Mouse (Mus musculus): ENCODE data around the gene Relb. TPM values are rescaled to one million over a fixed set of nuclear protein-coding genes. Genes with fewer than 3 reads are reported as not detected.

Relb gene
- polyA plus RNA-seq, 1 experiment, result 75.6 TPM

GRCm38 (mm10) chr7:19663940-19664339, 34.7 kb upstream of the Relb start:
- H3K27ac ChIP-seq (ENCODE audit: control insufficient read depth, insufficient read depth, low read length), result no peak overlapping the region
- 21% methylated on average over 8 of the region's 8 CpGs for WGBS
- H3K4me3 ChIP-seq (ENCODE audit: control insufficient read depth, insufficient read depth, low read length), result peak overlapping the region; percentile 80
- no peaks in the 10 kb centered on the region for H3K36me3 ChIP-seq (ENCODE audit: control insufficient read depth, insufficient read depth, low read length)
- peaks cover 15% of the 10 kb centered on the region for H3K4me1 ChIP-seq (replicated peaks; ENCODE audit: control insufficient read depth, insufficient read depth, low read length)
- no peaks in the 10 kb centered on the region for H3K27me3 ChIP-seq (ENCODE audit: control insufficient read depth, insufficient read depth, low read length)
- TF ChIP-seq POLR2A (IDR thresholded peaks at IDR 0.05; ENCODE audit: control insufficient read depth, extremely low read depth, insufficient read depth, low read length, poor library complexity), result no peak
- TF ChIP-seq CTCF (IDR thresholded peaks at IDR 0.05; ENCODE audit: borderline replicate concordance, control insufficient read depth, extremely low read depth, insufficient read depth, low read length, poor library complexity), result no peak
- DNase-seq, result peak; percentile 11

- Histone ChIP-seq H3K27ac (ENCODE audit: control insufficient read depth, insufficient read depth, low read length) (no peak overlapping the region), H3K4me3 (ENCODE audit: control insufficient read depth, insufficient read depth, low read length) (no peak overlapping the region), H3K27me3 (ENCODE audit: control insufficient read depth, insufficient read depth, low read length) (no peaks in the 10 kb centered on the region), H3K4me1 (replicated peaks; ENCODE audit: control insufficient read depth, insufficient read depth, low read length) (no peaks in the 10 kb centered on the region), H3K36me3 (ENCODE audit: control insufficient read depth, insufficient read depth, low read length) (peaks cover 34% of the 10 kb centered on the region)
- no peak for DNase-seq
- TF ChIP-seq CTCF (IDR thresholded peaks at IDR 0.05; ENCODE audit: borderline replicate concordance, control insufficient read depth, extremely low read depth, insufficient read depth, low read length, poor library complexity) (no peak), POLR2A (IDR thresholded peaks at IDR 0.05; ENCODE audit: control insufficient read depth, extremely low read depth, insufficient read depth, low read length, poor library complexity) (no peak)
- WGBS, result 97% methylated on average over 2 of the region's 2 CpGs
These were observed 23.4 kb upstream of the Relb start for GRCm38 (mm10) chr7:19652614-19653013.

DNA sequence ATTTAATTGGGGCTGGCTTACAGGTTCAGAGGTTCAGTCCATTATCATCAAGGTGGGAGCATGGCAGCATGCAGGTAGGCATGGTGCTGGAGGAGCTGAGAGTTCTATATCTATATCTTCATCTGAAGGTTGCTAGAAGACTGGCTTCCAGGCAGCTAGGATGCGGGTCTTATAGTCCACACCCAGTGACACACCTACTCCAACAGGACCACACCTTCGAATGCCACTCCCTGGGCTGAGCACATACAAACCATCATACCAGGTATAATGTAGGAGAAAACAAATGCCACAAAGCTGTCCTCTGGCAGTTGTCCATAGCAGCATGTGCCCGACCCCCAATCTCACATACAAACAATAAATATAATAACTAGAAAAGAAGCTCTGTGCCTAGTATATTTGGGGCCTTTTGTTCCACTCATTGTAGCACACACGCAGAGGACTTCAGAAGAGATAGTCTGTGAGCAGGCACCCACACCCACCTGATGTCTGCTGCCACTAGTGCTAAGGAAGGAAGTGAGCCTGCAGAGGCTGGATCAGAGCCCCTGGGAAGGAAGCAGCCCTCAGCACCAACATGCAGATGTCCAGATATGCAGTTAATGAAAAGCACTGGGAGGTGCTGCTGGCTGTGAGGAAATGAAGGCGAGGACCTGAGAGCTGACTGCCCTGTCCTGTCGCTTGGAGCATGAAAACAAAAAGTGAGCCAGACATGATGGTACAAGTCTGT, 22.0 kb upstream of the Relb start:
- Histone ChIP-seq H3K4me3 (ENCODE audit: control insufficient read depth, insufficient read depth, low read length) (no peak overlapping the region), H3K4me1 (replicated peaks; ENCODE audit: control insufficient read depth, insufficient read depth, low read length) (no peaks in the 10 kb centered on the region), H3K27ac (ENCODE audit: control insufficient read depth, insufficient read depth, low read length) (no peak overlapping the region), H3K36me3 (ENCODE audit: control insufficient read depth, insufficient read depth, low read length) (peaks cover 38% of the 10 kb centered on the region), H3K27me3 (ENCODE audit: control insufficient read depth, insufficient read depth, low read length) (no peaks in the 10 kb centered on the region)
- TF ChIP-seq POLR2A (IDR thresholded peaks at IDR 0.05; ENCODE audit: control insufficient read depth, extremely low read depth, insufficient read depth, low read length, poor library complexity), result no peak
- no peak for DNase-seq
- 68% methylated on average over 6 of the region's 6 CpGs for WGBS

- DNase-seq, result no peak
- H3K4me3 ChIP-seq (ENCODE audit: control insufficient read depth, insufficient read depth, low read length), result no peak overlapping the region
- TF ChIP-seq CTCF (IDR thresholded peaks at IDR 0.05; ENCODE audit: borderline replicate concordance, control insufficient read depth, extremely low read depth, insufficient read depth, low read length, poor library complexity), result no peak
- peaks cover 90% of the 10 kb centered on the region for H3K36me3 ChIP-seq (ENCODE audit: control insufficient read depth, insufficient read depth, low read length)
- H3K4me1 ChIP-seq (replicated peaks; ENCODE audit: control insufficient read depth, insufficient read depth, low read length), result no peaks in the 10 kb centered on the region
- H3K27ac ChIP-seq (ENCODE audit: control insufficient read depth, insufficient read depth, low read length), result no peak overlapping the region
- 95% methylated on average over 4 of the region's 4 CpGs for WGBS
- H3K27me3 ChIP-seq (ENCODE audit: control insufficient read depth, insufficient read depth, low read length), result no peaks in the 10 kb centered on the region
These were observed 12.0 kb upstream of the Relb start for GRCm38 (mm10) chr7:19641223-19641622.

DNA sequence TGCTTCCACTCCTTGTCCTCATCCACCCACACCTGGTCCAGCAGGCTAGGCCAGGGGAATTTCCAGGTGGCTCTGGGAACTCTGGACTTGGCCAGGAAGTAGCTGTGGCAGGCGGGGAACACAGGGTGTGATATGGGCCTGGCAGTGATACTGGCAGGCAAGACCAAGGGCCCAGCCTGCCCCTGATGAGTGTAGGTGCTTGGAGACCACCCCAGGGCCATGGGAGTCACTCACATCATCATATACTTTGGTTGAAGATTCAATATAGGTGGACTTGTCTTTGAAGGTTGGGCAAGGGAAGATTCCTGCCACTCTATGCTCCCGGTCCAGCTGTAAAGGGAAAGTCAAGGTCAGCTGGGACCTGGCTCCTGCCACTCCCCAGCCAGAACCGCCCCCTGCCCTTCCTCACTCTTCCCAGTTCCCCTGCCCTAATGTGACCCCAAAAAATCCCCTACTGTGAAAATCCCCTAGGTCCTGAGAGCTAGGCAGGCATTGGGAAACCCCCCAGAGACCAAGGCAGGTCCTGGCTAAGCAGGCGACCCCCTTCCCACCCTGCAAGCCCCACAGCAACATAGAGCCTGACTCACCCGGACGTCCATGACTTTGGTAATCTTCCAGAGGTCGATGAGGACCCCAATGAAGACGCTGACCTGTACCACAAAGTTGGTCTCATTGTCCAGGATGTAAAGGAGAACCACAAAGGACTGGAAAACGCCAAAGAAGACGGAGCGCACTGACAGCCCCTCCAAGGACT, 6.0 kb upstream of the Relb start:
- no peak overlapping the region for H3K27ac ChIP-seq (ENCODE audit: control insufficient read depth, insufficient read depth, low read length)
- TF ChIP-seq CTCF (IDR thresholded peaks at IDR 0.05; ENCODE audit: borderline replicate concordance, control insufficient read depth, extremely low read depth, insufficient read depth, low read length, poor library complexity) (no peak), POLR2A (IDR thresholded peaks at IDR 0.05; ENCODE audit: control insufficient read depth, extremely low read depth, insufficient read depth, low read length, poor library complexity) (no peak)
- no peak overlapping the region for H3K4me3 ChIP-seq (ENCODE audit: control insufficient read depth, insufficient read depth, low read length)
- no peak for DNase-seq
- 90% methylated on average over 11 of the region's 11 CpGs for WGBS
- no peaks in the 10 kb centered on the region for H3K4me1 ChIP-seq (replicated peaks; ENCODE audit: control insufficient read depth, insufficient read depth, low read length)
- H3K36me3 ChIP-seq (ENCODE audit: control insufficient read depth, insufficient read depth, low read length), result peaks cover 56% of the 10 kb centered on the region
- H3K27me3 ChIP-seq (ENCODE audit: control insufficient read depth, insufficient read depth, low read length), result no peaks in the 10 kb centered on the region

GRCm38 (mm10) chr7:19634591-19634990, 5.4 kb upstream of the Relb start:
- DNase-seq, result no peak
- Histone ChIP-seq H3K27ac (ENCODE audit: control insufficient read depth, insufficient read depth, low read length) (0 out of 2 replicates have a peak overlapping the region, but pooled peaks have one; percentile 5), H3K36me3 (ENCODE audit: control insufficient read depth, insufficient read depth, low read length) (peaks cover 52% of the 10 kb centered on the region), H3K4me3 (ENCODE audit: control insufficient read depth, insufficient read depth, low read length) (no peak overlapping the region), H3K27me3 (ENCODE audit: control insufficient read depth, insufficient read depth, low read length) (no peaks in the 10 kb centered on the region), H3K4me1 (replicated peaks; ENCODE audit: control insufficient read depth, insufficient read depth, low read length) (peaks cover 2% of the 10 kb centered on the region)
- 93% methylated on average over 2 of the region's 2 CpGs for WGBS
- TF ChIP-seq POLR2A (IDR thresholded peaks at IDR 0.05; ENCODE audit: control insufficient read depth, extremely low read depth, insufficient read depth, low read length, poor library complexity), result no peak
- no peak for TF ChIP-seq CTCF (IDR thresholded peaks at IDR 0.05; ENCODE audit: borderline replicate concordance, control insufficient read depth, extremely low read depth, insufficient read depth, low read length, poor library complexity)

All from thymus, adult 2 months (tissue).